Mouse (Mus musculus) left cerebral cortex, adult 11 months (tissue): ENCODE results near the gene Vegfa.

ENCODE experiments used
- DNase-seq: peaks from one replicate; pipeline ENCODE4 v3.0.0; 2022; ENCODE audit warnings: low spot score

Vegfa gene

DNA sequence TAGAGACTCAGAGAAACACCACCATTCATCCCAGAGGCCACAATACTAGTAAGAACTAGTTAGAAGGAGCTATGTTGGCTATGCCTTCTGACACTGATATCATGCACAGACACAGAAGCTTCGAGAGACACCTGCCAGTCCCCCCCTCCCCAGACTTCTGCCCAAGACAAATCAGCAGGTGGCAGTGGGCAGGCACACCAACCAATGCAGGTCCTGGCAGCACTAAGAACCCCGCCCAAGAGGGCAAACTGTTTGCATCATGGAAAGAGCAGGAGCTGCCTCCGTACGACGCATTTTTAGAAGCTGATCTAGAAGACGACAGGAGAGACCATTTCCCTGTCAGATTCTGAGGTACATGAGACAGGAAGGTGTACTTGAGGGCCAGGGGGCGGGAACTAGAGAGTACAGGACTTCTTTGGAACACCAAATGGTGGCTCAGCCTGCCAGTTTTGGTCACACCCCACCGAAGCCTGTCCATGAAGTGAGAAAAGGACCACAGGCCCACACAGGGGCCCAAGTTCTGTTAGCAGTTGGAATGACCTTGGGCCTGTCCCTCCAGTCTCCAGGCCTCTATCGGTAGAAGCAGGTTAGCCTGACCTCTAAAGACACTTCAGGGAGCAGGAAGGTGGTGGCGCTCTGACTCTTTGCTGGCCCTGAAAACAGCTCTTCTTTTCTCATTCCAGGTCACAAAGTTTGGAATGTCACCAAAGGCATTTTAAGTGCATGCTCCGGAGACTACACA lies 6.1 kb downstream of the Vegfa start:
- no peak for DNase-seq

- no peak for DNase-seq
These were observed 7.0 kb downstream of the Vegfa start for GRCm38 (mm10) chr17:46025207-46025606.

GRCm38 (mm10) chr17:46024192-46024591 lies 8.0 kb downstream of the Vegfa start:
- DNase-seq: no peak

GRCm38 (mm10) chr17:46023572-46023971 lies 8.6 kb downstream of the Vegfa start:
- DNase-seq: no peak

- DNase-seq: no peak
These were observed 9.2 kb downstream of the Vegfa start for GRCm38 (mm10) chr17:46022934-46023333.

GRCm38 (mm10) chr17:46022427-46022826 lies 9.7 kb downstream of the Vegfa start:
- no peak for DNase-seq

- DNase-seq: no peak
These were observed 10.4 kb downstream of the Vegfa start for GRCm38 (mm10) chr17:46021760-46022159.

DNA sequence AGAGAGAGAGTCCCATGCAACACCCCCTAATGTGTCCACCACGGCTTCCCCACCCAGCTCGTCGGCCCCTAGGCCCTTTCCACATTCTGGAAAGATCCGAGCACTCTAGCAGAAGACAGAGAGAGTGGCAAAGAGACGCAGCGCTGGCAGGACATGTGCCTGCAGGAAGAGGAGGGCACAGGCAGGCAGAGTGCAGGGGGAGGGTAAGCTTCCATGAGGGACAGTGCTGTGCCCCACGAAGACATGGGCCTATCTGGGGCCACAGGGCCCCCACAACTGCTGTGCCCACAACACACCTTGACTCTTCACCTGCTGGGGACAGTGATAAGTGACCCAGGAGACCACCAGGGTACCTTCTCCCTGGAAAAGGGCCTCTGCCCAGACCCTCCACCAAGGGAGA lies 11.0 kb downstream of the Vegfa start:
- no peak for DNase-seq

GRCm38 (mm10) chr17:46020579-46020978 lies 11.6 kb downstream of the Vegfa start:
- DNase-seq: no peak

- DNase-seq: no peak
These were observed 13.5 kb downstream of the Vegfa start for GRCm38 (mm10) chr17:46018736-46019004.

DNA sequence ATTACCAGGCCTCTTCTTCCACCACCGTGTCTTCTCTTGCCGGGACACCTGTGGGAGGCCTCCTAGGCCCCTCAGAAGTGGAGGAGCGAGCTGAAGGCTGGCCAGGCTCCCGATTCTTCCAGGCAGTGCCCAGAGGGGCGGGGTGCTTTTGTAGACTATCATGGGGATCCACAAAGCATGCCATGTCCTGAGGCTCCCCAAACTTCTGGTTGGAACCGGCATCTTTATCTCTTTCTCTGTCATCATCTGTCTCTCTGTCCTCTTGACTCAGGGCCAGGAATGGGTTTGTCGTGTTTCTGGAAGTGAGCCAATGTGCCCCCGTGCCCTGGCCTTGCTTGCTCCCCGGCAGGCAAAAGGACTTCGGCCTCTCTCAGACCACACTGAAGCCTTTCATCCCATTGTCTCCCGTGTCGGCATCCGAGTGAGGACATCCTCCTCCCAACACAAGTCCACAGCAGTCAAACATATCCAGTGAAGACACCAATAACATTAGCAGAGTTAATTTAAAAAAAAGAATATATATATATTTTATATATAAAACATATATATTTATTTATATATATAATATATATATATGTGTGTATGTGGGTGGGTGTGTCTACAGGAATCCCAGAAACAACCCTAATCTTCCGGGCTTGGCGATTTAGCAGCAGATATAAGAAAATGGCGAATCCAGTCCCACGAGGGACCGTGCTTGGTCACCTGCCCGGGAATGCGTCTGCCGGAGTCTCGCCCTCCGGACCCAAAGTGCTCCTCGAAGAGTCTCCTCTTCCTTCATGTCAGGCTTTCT lies 14.0 kb downstream of the Vegfa start:
- DNase-seq: no peak

DNA sequence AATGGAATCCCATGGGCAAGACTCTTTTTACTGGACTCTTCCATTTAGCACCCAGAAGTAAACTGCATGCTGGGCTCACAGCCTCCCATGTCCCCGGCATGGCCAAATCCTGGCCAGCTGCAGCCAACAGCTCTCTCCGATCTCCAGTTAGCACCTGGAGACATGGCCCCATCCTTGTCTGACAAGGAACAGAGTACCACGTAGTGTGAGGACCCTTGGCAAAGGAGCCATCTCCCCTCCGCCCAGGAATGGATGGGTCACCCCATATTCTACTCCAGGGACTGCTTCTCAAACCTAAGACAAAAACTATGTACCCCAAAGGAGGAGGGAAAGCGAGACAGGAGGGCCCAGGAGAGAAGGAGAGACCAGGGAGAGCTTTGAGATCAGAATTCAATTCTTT lies 15.6 kb downstream of the Vegfa start:
- DNase-seq: no peak

GRCm38 (mm10) chr17:46015967-46016366 lies 16.2 kb downstream of the Vegfa start:
- DNase-seq: no peak

DNA sequence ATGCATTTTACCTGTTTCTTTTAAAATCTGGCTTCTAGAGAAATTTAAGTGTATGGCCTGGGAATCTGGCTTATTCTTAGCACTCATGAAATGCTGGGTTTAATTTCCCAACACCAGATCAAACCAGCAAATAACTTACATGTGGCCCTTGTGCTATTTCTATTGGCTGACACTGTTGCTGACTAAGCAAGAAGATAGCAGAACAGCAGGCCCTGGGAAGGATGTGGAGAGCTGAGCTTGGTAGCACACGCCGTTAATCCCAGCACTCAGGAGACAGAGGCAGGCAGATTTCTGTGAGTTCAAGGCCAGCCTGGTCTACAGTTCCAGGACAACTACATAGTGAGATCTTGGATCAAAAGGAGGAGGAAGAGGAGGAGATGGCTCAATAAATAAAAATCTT lies 17.2 kb downstream of the Vegfa start:
- DNase-seq: no peak

DNA sequence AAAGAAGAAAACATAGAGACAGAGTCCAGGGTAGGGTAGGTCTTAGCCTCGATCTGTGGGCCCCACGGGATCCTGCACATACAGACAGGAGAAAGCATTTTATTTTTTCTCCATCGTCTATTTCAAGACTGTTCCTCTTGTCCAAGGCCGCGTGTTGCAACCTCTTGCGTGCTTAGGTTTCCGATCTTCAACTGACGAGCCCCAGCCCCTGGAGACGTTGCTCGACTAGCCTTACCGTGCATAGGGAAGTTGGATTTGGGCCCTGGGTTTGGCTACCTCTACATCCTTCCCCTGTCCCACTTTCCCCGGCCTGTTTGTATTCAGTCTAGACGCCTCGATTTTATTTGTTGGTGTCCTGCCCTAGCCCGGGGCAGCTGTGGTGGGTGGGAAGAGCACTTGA lies 18.6 kb downstream of the Vegfa start:
- no peak for DNase-seq

- no peak for DNase-seq
These were observed 20.0 kb downstream of the Vegfa start for GRCm38 (mm10) chr17:46012211-46012610.

DNA sequence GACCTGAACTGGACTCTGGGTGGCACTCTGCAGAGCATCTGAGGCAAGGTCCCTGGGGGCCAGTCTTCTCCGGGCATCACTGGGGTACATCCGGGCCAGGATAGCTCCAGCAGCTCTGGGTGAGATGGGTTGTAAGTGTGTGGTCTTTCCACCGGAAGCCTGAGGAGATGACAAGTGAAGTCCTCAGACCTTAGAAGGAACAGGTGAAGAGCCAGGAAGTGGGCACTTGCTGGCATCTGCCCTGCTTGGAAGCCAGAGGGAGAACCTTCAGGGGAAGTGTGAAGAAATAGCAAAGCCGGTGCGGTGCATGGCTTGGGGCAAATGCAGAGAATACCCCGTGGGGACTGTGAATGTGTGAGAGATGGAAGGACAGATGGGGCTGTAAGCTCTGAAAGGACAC lies 21.7 kb downstream of the Vegfa start:
- no peak for DNase-seq

DNA sequence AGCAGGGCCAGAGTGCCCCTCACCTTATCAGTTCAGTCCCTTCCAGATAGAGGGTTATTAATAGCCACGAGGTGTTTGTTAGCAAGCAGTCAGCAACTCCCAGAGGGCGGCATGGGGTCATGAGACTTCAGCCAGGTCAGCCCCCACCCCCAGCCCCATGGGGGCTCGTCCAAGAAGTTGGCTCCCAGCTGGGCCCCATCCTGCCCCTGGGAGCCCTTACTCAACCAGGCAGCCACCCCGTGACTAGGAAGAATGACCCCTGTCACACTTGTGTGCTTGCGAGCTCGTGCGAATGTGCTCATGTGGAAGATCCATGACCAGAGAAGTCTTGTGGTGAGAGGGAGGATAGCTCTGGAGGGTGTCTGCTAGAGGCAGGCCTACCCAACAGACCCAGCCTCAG lies 23.0 kb downstream of the Vegfa start:
- DNase-seq: no peak

DNA sequence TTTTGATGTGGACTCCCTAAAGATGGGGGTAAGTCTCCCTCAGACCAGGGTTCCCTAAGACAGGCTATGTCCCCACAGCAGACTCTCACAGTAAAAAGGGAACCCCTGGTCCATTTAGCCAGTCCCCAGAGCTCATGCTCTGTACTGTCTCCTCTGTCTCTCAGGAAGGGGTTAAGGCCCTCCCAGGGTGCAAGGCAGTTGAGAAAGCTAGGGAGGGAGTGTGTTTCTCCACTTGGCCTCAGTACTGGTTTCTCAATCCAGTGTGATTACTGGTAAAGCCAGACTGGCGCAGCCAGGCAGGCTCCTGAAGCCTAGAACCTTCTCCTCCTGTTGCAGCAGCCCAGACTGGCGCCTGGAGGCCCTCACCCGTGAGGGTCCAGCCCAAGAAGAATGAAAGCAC lies 26.7 kb downstream of the Vegfa start:
- no peak for DNase-seq

DNA sequence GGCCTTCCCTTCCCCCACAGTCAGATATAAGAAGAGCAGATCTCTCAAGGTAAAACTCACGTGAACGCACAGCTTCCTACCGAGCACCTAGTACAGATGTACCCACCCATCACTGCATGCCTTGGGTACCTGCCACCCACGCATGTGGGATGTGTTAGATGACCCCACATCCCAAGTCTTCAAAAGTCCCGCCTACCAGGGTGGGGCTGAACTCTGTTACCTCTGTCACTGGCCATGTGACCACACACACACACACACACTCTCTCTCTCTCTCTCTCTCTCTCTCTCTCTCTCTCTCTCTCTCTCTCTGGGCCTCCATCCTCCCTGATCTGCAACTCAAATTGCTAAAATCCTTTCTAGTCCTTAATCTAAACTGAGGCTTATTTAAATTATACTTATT lies 27.7 kb downstream of the Vegfa start:
- DNase-seq: no peak

- DNase-seq: no peak
These were observed 28.3 kb downstream of the Vegfa start for GRCm38 (mm10) chr17:46003717-46004481.

DNA sequence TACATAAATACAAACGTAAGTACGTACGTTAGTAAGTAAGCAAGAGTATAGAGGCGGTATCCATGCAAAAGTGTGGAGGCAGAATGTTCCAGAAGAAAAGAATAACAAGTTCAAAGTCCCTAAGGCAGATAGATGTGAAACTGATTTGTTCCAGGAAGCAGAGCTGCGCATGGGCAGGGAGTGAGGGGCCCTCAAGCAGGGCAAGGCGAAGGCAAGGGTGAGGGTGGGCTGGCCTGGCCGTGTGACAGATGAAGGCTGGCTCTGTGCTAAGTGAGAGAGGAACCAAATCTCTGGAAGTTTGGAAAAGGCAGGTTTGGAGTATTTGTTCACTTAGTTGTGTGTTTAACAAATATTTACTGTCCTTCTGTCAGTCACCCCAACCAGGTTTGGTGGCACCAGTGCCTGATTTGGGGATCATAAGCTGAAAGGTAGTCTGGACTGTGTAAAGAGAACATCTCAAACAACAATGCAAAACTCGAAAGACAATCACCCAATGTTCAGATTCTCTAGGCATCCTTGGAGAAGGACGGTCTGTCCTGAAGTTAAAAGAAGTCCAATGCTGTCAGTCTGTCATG lies 32.7 kb downstream of the Vegfa start:
- DNase-seq: no peak

GRCm38 (mm10) chr17:45998363-45998762 lies 33.8 kb downstream of the Vegfa start:
- DNase-seq: no peak
